Mouse (Mus musculus) left cerebral cortex, adult 9 months (tissue): ENCODE data around the gene Neurod1.

Experiments used
- DNase-seq, 2 experiments: peaks; one replicate each; pipeline ENCODE4 v3.0.0; 2022; ENCODE audit warnings: low spot score in 2 of 2

Neurod1 gene

GRCm38 (mm10) chr2:79443401-79443800 lies 13.2 kb downstream of the Neurod1 start:
- no peak for DNase-seq

GRCm38 (mm10) chr2:79442906-79443305 lies 13.6 kb downstream of the Neurod1 start:
- DNase-seq, result no peak

GRCm38 (mm10) chr2:79442227-79442626 lies 14.3 kb downstream of the Neurod1 start:
- no peak for DNase-seq

GRCm38 (mm10) chr2:79430061-79430460 lies 26.5 kb downstream of the Neurod1 start:
- no peak for DNase-seq

- DNase-seq, result no peak
These were observed 26.9 kb downstream of the Neurod1 start for GRCm38 (mm10) chr2:79429650-79430049.

- no peak for DNase-seq
These were observed 27.4 kb downstream of the Neurod1 start for GRCm38 (mm10) chr2:79429108-79429507.

GRCm38 (mm10) chr2:79428569-79429104 lies 27.9 kb downstream of the Neurod1 start:
- peak in 1 of 2 experiments; percentile 28 for DNase-seq

- DNase-seq, result no peak
These were observed 28.5 kb downstream of the Neurod1 start for GRCm38 (mm10) chr2:79428022-79428421.

GRCm38 (mm10) chr2:79421696-79422095 lies 34.9 kb downstream of the Neurod1 start:
- DNase-seq, result no peak

- DNase-seq, result no peak
These were observed 42.0 kb downstream of the Neurod1 start for GRCm38 (mm10) chr2:79414505-79414904.

GRCm38 (mm10) chr2:79410903-79411255 lies 45.7 kb downstream of the Neurod1 start:
- no peak for DNase-seq

- no peak for DNase-seq
These were observed 46.2 kb downstream of the Neurod1 start for GRCm38 (mm10) chr2:79410247-79410902.

GRCm38 (mm10) chr2:79405661-79406405 lies 50.7 kb downstream of the Neurod1 start:
- no peak for DNase-seq
